Mouse (Mus musculus) brain, adult 2 months (tissue): ENCODE results near the gene Pecam1.
A peak's percentile ranks its signal among the peaks of the same experiment; 100 is the strongest.

ENCODE experiments used
- DNase-seq: peaks from one replicate; pipeline ENCODE4 v3.0.0; 2011; ENCODE audit warnings: low read depth, low spot score

Gene Pecam1

GRCm38 (mm10) chr11:106695917-106696316, 54.5 kb downstream of the Pecam1 start:
- no peak for DNase-seq

GRCm38 (mm10) chr11:106692890-106693289, 57.5 kb downstream of the Pecam1 start:
- no peak for DNase-seq

GRCm38 (mm10) chr11:106688375-106688774, 62.1 kb downstream of the Pecam1 start:
- no peak for DNase-seq

- DNase-seq: no peak
Observed at GRCm38 (mm10) chr11:106687293-106687692, 63.1 kb downstream of the Pecam1 start.

DNA sequence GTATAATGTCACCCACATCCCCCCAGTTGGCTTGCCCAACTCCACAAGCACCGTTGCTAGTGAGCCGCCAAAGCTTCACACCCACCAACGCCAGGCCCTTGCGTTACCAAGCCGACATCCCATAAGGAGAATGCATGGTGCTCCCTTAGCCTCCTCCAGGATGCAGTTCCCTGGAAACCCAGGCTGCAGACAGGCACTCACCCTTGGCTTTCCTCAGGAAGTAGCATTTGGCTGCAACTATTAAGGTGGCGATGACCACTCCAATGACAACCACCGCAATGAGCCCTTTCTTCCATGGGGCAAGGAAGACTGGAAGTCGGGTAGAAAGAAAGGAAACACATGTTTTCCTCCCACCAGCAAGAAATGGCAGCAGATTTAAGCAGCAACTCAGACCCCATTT, 66.4 kb downstream of the Pecam1 start:
- DNase-seq: no peak

DNA sequence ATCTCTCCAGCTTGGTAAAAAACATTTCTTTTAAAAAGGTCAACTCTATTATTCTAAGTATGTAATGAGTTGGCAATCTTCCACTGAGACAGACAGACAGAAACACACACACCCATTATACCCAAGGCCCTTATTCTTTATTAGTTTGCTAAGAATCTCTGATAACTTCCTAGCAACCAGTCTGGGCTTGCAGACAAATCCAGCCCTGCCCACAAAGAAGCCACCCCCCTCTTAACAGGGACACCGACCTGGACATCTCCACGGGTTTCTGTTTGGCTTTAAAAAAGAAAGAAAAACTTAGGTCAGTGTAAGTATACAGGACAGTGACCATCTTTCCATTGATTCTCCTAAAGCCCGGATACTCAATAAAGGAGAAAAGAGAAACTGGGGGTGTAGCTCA, 67.1 kb downstream of the Pecam1 start:
- no peak for DNase-seq

GRCm38 (mm10) chr11:106681138-106681537, 69.3 kb downstream of the Pecam1 start:
- no peak for DNase-seq

DNA sequence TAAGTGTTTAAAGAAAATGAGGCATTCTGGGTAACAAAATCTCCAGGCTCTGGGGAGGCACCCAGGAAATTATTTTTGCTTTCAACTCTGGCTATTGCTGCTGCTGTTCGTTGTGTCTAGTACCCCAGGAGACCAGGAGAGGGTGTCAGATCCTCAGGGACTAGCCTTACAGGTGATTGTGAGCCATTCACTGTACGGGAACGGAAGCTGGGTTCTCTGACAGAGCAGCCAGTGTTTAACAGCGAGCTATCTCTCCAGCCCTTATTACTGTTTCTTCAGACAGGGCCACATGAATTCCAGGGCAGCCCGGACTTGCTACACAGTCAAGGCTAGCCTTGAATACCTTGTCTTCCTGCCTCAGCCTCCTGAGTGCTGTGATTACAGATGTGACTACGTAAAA, 70.6 kb downstream of the Pecam1 start:
- DNase-seq: peak; percentile 66

- peak; percentile 95 for DNase-seq
Observed at GRCm38 (mm10) chr11:106677910-106678591, 72.4 kb downstream of the Pecam1 start.

DNA sequence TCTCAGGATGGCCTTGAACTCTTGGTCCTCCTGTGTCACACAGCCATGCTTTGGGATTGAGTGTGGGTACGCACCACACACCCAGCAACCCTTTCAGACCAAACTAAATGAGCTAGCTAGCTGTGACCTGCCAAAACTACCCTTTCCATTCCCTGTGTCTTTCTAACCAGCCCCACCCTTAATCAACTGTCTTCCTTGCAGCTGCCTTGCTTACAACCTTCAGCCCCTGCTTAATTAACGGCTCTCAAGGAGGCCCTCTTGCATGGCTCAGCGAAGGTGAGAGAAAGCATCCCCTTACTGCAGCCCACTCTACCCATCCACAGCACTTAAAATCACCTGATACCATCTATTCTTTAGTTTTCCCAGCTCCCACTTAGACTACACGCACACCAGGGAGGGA, 73.1 kb downstream of the Pecam1 start:
- no peak for DNase-seq

DNA sequence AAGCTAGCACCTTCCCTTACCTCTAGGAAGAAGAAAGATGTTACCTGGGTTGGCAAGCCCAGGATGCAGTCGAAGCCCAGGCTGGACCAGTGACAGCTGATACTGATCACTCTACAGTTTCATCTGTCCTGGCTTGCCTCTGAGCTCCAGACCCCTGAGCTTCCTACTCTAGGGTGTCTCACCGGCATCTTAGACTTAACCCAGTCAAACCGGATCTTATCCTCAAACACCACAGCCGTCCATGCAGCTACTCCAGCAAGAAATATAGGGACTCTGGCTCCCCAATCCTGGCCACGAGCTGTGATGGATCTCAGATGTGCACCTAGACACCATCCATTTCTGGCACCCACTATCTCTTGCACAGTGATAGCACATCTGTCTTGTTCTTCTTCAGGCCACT, 74.6 kb downstream of the Pecam1 start:
- no peak for DNase-seq

- DNase-seq: peak; percentile 35
Observed at GRCm38 (mm10) chr11:106675201-106675726, 75.2 kb downstream of the Pecam1 start.

- DNase-seq: peak; percentile 89
Observed at GRCm38 (mm10) chr11:106674612-106675153, 75.7 kb downstream of the Pecam1 start.

GRCm38 (mm10) chr11:106673727-106674611, 76.5 kb downstream of the Pecam1 start:
- no peak for DNase-seq

- no peak for DNase-seq
Observed at GRCm38 (mm10) chr11:106672919-106673505, 77.4 kb downstream of the Pecam1 start.

GRCm38 (mm10) chr11:106671801-106672200, 78.6 kb downstream of the Pecam1 start:
- no peak for DNase-seq

- no peak for DNase-seq
Observed at GRCm38 (mm10) chr11:106670951-106671478, 79.4 kb downstream of the Pecam1 start.

DNA sequence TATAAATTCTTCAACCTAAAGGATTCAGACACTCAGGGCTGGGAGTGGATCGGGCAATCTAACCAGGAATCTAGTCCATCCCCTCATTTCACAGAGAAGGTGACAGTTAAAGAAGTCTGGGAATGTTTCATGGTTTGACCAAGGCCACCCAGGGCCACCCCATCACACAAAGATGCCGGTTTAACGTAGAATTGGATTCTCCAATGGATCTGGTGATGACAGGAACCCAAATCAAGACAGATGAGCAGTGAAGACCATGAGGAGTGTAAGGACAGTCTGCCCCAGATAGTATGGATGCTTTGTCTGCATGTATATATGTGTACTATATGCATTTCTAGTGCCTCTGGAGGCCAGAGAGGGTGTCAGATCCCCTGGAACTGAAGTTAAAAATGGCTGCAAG, 80.2 kb downstream of the Pecam1 start:
- no peak for DNase-seq

- peak; percentile 39 for DNase-seq
Observed at GRCm38 (mm10) chr11:106669873-106670173, 80.6 kb downstream of the Pecam1 start.

DNA sequence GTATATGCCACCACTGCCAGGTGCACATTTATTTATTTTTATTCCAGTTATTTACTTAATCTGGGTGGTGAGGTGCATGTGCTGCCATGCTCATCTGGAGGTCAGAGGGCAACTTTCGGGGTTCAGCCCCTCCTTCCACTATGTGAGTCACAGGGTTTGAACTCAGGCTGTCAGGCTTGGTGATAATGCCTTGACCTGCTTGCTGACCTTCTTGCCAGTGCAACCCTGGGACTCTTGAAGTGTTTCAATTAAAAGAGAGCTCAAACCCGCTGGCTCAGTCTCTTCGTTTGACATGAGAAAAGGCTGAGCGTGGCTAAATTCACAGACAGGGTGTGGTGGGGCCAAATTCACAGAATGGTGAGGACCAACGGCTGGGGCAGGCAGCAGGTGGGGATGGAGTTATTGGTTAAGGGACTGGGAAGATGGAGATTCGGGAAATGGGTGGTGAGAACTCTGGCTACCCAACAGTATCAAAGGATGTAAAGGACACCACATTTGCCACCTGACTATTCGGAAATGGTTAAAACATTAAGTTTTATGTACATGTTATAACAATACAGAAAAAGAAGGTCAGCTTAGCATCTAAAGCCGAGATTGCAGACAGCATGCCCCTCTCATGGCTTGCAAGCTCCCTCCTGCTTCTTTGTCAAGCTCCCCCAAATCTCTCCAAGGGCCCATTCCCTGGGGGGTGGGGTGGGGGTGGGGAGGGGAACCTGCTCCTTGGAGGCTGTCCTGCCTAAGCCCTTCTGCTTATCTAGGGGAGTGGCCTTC, 81.1 kb downstream of the Pecam1 start:
- no peak for DNase-seq

DNA sequence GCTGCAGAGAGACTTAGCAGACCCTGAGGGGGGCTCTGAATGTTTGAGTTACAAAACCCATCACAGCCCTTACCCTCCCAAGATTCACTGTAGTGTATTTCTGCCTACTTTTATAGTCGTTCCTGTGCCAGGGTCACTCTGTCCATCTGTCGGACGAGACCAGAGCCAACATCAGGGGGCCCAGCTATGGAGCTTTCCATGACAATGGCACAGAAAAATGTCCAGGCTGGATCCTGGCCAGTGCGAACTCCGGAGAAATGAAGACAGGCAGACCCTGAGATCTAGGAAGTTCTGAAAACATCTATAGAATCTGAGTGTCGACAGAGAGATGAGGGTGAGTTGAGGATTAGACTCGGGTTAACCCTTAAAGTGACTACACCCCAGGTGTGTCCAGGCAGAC, 82.1 kb downstream of the Pecam1 start:
- no peak for DNase-seq
